Mouse (Mus musculus): Measurements from ENCODE around the gene Marc2. TPM values are rescaled to one million over a fixed set of nuclear protein-coding genes. Genes with fewer than 3 reads are reported as not detected.

The Marc2 gene
- 60.1 and 65.5 TPM in 2 replicates for total RNA-seq (2014; rRNA removed)
- polyA plus RNA-seq (2015; fragmentation: Nextera tagmentation; extraction: Ambion mirVana) = 138 and 139 TPM in 2 replicates

DNA sequence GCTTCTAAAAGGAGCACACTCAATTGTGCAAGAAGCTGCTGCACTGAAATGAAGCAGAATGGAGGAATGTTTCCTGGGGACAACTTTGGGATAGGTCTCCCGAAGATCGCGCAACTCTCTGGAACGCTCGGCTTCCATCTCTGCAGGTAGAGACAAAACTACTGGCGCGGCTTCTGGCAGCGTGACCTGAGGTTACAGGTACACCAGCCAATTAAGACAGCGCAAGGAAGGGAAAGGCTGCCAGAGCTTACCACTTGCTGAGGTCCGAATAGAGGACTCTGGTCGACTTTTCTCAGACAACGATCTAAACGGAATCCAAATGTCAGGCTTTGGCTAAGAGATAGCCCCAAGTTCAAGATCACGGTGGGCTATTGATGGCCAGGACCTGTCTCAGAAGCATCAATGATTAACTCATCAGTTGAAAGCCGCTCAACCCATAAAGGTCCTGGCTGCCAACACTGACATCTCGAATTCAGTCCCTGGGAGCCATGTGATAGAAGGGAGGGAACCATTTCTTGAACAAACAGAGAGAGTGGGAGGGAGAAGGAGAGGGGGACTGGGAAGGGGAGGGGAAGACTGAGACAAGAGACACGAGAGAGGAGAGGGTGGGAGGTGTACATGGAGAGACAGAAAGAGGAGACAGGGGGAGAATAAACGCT is at the start of gene Marc2:
Gene Marc2, minus strand, starts transcription at position 360 of the 659 bp plus-strand sequence.
- H3K9ac ChIP-seq = peak within 1 kb of the TSS; percentile 67
- H3K4me2 ChIP-seq (ENCODE audit: low read depth) = peak within 1 kb of the TSS; percentile 78
- no peaks in the 10 kb centered on the region for H3K9me3 ChIP-seq (ENCODE audit: low read length)
- H3K27ac ChIP-seq (ENCODE audit: low read depth, low read length) = peak within 1 kb of the TSS; percentile 54
- H3K4me1 ChIP-seq (ENCODE audit: insufficient read depth) = peaks cover 6% of the 10 kb centered on the region; the same call in 1 of the 2 replicates
- peak within 1 kb of the TSS; percentile 76 for H3K4me3 ChIP-seq (ENCODE audit: low read depth, low read length)
- no peak for TF ChIP-seq CTCF (IDR thresholded peaks at IDR 0.05; ENCODE audit: low read depth)
- ATAC-seq (peak; percentile 15; the same call in 1 of the 2 replicates), DNase-seq (no peak)
- 4% methylated on average over 18 of the region's 18 CpGs for WGBS
- peaks cover 3% of the 10 kb centered on the region for H3K27me3 ChIP-seq (ENCODE audit: insufficient read depth, low read length)
- no peaks in the 10 kb centered on the region for H3K36me3 ChIP-seq (ENCODE audit: insufficient read depth)

DNA sequence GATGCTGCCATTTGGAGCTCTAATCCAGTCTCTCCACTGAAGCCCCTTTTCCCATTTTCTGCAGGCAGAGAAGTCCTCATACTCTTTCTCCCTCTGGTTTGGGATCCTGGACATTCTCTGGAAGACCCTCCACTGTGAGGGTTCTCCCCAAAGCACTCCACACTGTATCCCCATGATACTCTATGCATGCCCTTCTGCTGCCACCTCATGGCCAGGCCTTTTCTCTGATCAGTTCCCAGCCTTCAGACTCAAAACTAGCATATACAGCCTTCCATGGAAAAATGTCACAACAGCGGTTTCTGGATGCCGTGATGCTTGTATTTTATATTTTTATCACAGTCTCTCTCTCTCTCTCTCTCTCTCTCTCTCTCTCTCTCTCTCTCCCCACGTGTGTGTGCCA is 45.7 kb upstream of the Marc2 start:
- H3K9ac ChIP-seq = no peak overlapping the region
- H3K4me2 ChIP-seq (ENCODE audit: low read depth) = no peak overlapping the region
- H3K9me3 ChIP-seq (ENCODE audit: low read length) = no peaks in the 10 kb centered on the region
- ATAC-seq = peak; percentile 55
- WGBS = 72% methylated on average over 3 of the region's 3 CpGs
- peaks cover 4% of the 10 kb centered on the region; the same call in 1 of the 2 replicates for H3K36me3 ChIP-seq (ENCODE audit: insufficient read depth)
- H3K4me1 ChIP-seq (ENCODE audit: insufficient read depth) = no peaks in the 10 kb centered on the region
- H3K27ac ChIP-seq (ENCODE audit: low read depth, low read length) = no peak overlapping the region
- H3K27me3 ChIP-seq (ENCODE audit: insufficient read depth, low read length) = no peaks in the 10 kb centered on the region
- peak; percentile 51 for TF ChIP-seq CTCF (IDR thresholded peaks at IDR 0.05; ENCODE audit: low read depth)
- no peak overlapping the region for H3K4me3 ChIP-seq (ENCODE audit: low read depth, low read length)
- no peak for DNase-seq

DNA sequence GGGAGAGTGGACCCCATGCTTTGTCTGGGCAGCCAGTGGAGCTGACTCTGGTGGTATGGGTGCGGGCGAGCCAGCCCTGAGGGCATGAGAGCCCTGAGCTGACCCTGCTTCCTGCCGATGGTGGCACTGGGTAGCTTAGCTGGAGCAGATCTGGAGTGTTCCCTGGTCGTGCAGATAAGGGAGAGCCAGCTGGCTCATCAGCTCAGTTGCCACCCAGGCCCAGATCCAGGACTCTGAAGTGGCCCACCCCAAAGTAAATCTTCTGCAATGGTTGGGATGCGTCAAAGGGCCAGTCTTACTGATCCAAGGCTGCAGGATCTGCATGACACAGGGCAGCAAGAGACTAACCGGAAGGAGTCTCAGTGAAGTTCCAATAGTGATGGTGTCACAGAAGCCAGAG is 43.2 kb upstream of the Marc2 start:
- Histone ChIP-seq H3K27ac (ENCODE audit: low read depth, low read length) (no peak overlapping the region), H3K9ac (no peak overlapping the region), H3K36me3 (ENCODE audit: insufficient read depth) (no peaks in the 10 kb centered on the region), H3K4me3 (ENCODE audit: low read depth, low read length) (no peak overlapping the region), H3K4me2 (ENCODE audit: low read depth) (no peak overlapping the region), H3K4me1 (ENCODE audit: insufficient read depth) (no peaks in the 10 kb centered on the region), H3K9me3 (ENCODE audit: low read length) (no peaks in the 10 kb centered on the region), H3K27me3 (ENCODE audit: insufficient read depth, low read length) (no peaks in the 10 kb centered on the region)
- ATAC-seq = no peak
- whole genome bisulfite sequencing = 88% methylated on average over 6 of the region's 6 CpGs
- TF ChIP-seq CTCF (IDR thresholded peaks at IDR 0.05; ENCODE audit: low read depth) = no peak
- DNase-seq = no peak

DNA sequence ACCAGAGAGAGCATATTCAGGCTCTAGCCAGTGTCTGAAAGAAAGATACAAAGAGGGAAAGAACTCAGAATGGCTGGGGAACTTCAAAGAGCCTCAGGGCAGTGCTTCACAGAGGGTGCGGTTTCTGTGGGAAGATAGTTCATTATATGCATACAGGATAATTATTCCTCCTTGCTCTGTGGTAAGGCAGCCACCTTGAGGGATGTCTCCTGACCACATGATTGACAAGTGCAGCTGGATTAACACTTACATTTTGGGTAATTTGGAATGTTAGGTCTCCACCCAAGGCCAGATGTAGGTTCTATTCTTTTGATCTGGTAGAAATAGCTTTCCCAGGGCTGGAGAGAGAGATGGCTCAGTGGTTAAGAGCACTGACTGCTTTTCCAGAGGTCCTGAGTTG is 39.9 kb upstream of the Marc2 start:
- H3K27me3 ChIP-seq (ENCODE audit: insufficient read depth, low read length) = peaks cover 21% of the 10 kb centered on the region
- H3K27ac ChIP-seq (ENCODE audit: low read depth, low read length) = no peak overlapping the region
- H3K9me3 ChIP-seq (ENCODE audit: low read length) = no peaks in the 10 kb centered on the region
- no peak overlapping the region for H3K4me3 ChIP-seq (ENCODE audit: low read depth, low read length)
- TF ChIP-seq CTCF (IDR thresholded peaks at IDR 0.05; ENCODE audit: low read depth) = no peak
- DNase-seq (no peak), ATAC-seq (no peak)
- H3K9ac ChIP-seq = no peak overlapping the region
- 56% methylated on average over 1 of the region's 1 CpGs for WGBS
- H3K4me2 ChIP-seq (ENCODE audit: low read depth) = no peak overlapping the region
- H3K36me3 ChIP-seq (ENCODE audit: insufficient read depth) = no peaks in the 10 kb centered on the region
- H3K4me1 ChIP-seq (ENCODE audit: insufficient read depth) = 0 out of 2 replicates have a peak, but pooled peaks cover 4% of the 10 kb centered on the region

DNA sequence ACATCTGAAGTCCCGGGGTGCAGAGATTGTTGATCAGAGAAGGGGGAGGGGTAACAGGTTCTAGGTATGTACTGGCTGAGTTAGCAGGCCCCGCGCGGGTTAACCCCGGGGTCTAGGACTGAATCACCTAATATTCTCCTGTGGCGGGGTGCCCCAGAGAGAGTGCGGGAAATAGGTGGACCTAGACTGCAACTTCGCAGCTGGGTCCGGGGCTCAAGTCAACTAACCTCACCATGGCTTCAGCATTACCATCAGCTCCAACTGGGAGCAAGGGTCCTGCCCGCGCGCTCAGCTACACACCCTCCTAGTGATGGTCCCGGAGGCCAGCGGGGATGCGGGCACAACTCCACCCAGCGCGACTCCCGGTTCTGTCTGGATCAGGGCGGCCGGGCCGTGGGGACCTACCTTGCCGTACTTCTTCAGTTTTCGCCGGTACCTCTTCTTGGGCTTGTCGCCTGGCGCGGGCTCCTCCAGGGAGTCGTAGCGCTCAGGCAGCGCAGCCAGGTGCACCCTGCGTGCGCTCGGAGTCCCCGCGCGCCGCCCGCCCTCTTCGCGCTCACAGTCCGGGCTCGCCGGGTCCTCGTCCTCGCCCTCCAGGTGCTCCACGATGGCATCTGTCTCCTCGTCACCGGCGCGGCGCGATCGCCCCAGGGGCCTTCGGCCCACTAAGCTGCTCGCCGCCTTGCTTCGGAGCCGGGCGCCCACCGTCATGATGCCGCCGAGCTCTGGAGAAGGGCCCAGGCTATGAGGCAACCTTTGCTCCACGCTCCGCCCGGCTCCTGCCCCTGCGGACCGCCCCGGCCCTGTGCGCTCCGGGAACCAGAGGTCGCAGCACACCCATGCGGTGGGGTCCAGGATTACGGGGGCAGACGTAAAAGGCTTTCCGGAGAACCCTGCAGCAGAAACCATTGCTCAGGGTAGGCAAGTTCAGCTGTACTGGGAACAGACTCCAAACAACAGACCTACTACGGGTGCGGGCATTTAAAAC is 36.3 kb upstream of the Marc2 start, which contains the start of gene C130074G19Rik:
Gene C130074G19Rik, minus strand, starts transcription at position 938 of the 988 bp plus-strand sequence.
- DNase-seq = no peak

DNA sequence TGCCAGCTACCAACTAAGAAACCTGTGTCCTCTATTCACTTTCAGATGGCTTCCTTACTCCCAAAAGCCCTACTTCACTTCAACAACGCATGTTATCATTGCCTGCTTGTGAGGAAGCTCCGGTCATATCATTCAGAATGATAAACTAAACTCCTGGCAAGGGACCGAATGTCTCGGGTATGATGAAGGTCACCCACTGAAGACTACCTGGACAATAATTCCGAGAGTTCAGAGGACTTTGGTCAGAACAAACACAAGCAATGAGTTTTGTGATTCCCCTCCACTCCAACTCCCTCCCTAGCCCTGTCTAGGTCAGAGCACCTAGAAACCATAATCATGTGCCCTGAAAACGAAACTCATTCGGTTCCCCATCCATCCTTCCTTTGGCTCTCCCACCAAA is 35.6 kb upstream of the Marc2 start:
- 70% methylated on average over 7 of the region's 7 CpGs for WGBS
- DNase-seq (no peak), ATAC-seq (no peak)
- peak overlapping the region; percentile 45; the same call in 1 of the 2 replicates for H3K4me3 ChIP-seq (ENCODE audit: low read depth, low read length)
- no peaks in the 10 kb centered on the region for H3K9me3 ChIP-seq (ENCODE audit: low read length)
- 0 out of 2 replicates have a peak, but pooled peaks cover 4% of the 10 kb centered on the region for H3K4me1 ChIP-seq (ENCODE audit: insufficient read depth)
- H3K4me2 ChIP-seq (ENCODE audit: low read depth) = 0 out of 2 replicates have a peak overlapping the region, but pooled peaks have one; percentile 81
- no peak overlapping the region for H3K9ac ChIP-seq
- no peak overlapping the region for H3K27ac ChIP-seq (ENCODE audit: low read depth, low read length)
- H3K36me3 ChIP-seq (ENCODE audit: insufficient read depth) = no peaks in the 10 kb centered on the region
- TF ChIP-seq CTCF (IDR thresholded peaks at IDR 0.05; ENCODE audit: low read depth) = no peak
- peaks cover 21% of the 10 kb centered on the region for H3K27me3 ChIP-seq (ENCODE audit: insufficient read depth, low read length)

More for the DNA sequence above, 36.3 kb upstream of the Marc2 start, which contains the start of gene C130074G19Rik:
- peak within 1 kb of the TSS; percentile 81 for H3K4me2 ChIP-seq (ENCODE audit: low read depth)
- WGBS = 4% methylated on average over 77 of the region's 77 CpGs
- H3K4me1 ChIP-seq (ENCODE audit: insufficient read depth) = 0 out of 2 replicates have a peak, but pooled peaks cover 4% of the 10 kb centered on the region
- peaks cover 21% of the 10 kb centered on the region for H3K27me3 ChIP-seq (ENCODE audit: insufficient read depth, low read length)
- TF ChIP-seq CTCF (IDR thresholded peaks at IDR 0.05; ENCODE audit: low read depth) = peak; percentile 53
- peak; percentile 75 for ATAC-seq
- peak within 1 kb of the TSS; percentile 45 for H3K4me3 ChIP-seq (ENCODE audit: low read depth, low read length)
- peak within 1 kb of the TSS; percentile 44 for H3K9ac ChIP-seq
- no peaks in the 10 kb centered on the region for H3K9me3 ChIP-seq (ENCODE audit: low read length)
- no peak within 1 kb of the TSS for H3K27ac ChIP-seq (ENCODE audit: low read depth, low read length)
- H3K36me3 ChIP-seq (ENCODE audit: insufficient read depth) = no peaks in the 10 kb centered on the region

All from forebrain, postnatal 0 days (tissue).